Mouse (Mus musculus) lung, adult 10 weeks (tissue): Measurements from ENCODE around the gene Gm17093. TPM values are rescaled to one million over a fixed set of nuclear protein-coding genes. Genes with fewer than 3 reads are reported as not detected.

Experiments used
- polyA plus RNA-seq: library from polyadenylated mRNA; stranded (reverse); fragments of 350-450 nt; fragmentation: Illumina TruSeq; extraction: RNeasy Lipid Tissue Mini Kit (QIAGEN cat#74804); gene quantifications from one replicate; pipeline ENCODE4 v1.2.3, GENCODE M21; 2014; ENCODE audit warnings: low read depth, low replicate concordance; ENCODE audit not compliant: insufficient read depth

Gm17093 gene
- not detected for polyA plus RNA-seq

DNA sequence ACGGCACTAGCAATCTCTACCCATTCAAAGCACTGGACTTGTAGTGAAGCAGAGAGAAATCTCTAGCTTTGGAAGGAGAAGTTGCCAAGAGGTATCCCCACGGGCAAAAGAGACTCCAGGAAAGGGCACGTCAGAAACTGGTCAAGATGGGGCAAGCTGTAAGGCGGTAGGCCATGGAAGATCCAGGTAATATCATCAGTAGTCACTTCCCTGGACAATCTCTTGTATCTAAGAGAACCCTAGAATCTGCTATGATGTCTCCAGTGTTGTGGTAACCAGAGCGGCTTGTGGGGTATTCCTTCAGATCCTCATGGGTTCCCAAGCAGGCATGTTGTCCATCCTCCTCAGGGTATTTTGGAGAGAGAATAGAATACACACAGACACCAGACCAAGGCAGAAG is at the start of gene Gm17093:
Gene Gm17093, plus strand, starts transcription at position 301 of the 400 bp plus-strand sequence.

DNA sequence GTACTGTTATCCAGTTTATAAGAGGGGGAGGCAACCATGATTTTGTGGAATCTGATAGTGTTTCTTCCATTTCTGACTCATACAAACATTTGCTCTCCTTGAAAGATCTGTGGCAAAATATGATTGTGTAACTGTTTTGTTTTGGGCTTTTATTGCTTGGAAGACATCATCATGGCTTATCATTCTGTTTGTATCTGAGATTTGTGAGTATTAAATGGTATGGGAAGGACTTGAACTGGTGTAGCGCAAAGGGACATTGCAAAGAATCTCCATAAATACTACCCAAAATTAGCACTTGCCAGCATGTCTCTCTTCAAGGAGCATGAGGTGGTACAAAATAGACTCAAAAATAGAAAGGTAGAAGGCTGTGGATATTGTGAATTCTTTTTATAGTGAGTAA is 25.9 kb upstream of the Gm17093 start, which contains the start of gene BC061237:
Gene BC061237, plus strand, starts transcription at position 301 of the 400 bp plus-strand sequence.

Other genes with a start within 250 kb of the Gm17093 start
- not detected for gene Gm8220, start 232.7 kb upstream of the Gm17093 start, polyA plus RNA-seq
- 0.34 TPM for gene Gm5930, start 179.7 kb upstream of the Gm17093 start, polyA plus RNA-seq
- gene Gm8229, start 152.9 kb upstream of the Gm17093 start, polyA plus RNA-seq, result not detected
- not detected for gene Gm3371, start 107.6 kb upstream of the Gm17093 start, polyA plus RNA-seq
- gene Gm8232, start 84.6 kb upstream of the Gm17093 start, polyA plus RNA-seq, result not detected
- gene BC061237, start 25.8 kb upstream of the Gm17093 start, polyA plus RNA-seq, result not detected
- gene Gm8247, start 64.9 kb downstream of the Gm17093 start, polyA plus RNA-seq, result not detected
- gene Gm5624, start 109.7 kb downstream of the Gm17093 start, polyA plus RNA-seq, result not detected
- not detected for gene Gm8257, start 188.2 kb downstream of the Gm17093 start, polyA plus RNA-seq
- not detected for gene Gm8267, start 232.1 kb downstream of the Gm17093 start, polyA plus RNA-seq